Mouse (Mus musculus) CD4-positive helper T cell, adult 2 months (primary cell): Measurements from ENCODE around the gene Slx.
"Not testable (repeated sequence)": the region's sequence is repeated elsewhere in the genome, so short reads cannot be mapped to it uniquely, and the experiment has no call there.

ENCODE experiments used
- DNase-seq: peaks from one replicate; pipeline ENCODE4 v3.0.0-alpha.2; 2012; ENCODE audit warnings: low read depth, missing footprints, low spot score

Slx gene

DNA sequence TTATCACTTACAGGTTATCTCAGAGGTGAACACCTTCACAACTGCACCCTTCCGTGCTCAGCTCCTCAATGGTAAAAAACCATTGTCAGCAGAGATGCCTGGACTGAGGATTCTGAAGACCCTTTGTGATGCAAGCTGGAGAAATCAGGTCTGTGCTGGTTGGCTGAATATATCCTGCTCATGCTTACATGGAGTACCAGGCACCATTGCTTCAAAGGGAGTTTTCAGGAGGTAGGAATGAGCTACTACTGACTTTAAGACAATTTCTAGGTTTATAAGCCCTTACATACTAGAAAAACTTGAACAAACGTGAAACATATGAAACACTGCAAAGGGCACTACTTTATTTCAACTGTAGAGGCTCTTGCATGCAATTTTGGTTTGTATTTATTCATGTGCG is at the start of gene Slx:
Slx (minus strand) TSS at position 101 of the 400 bp plus-strand sequence.
- DNase-seq, result not testable (repeated sequence)
